Mouse (Mus musculus): ENCODE data around the gene Tsc22d1. TPM values are rescaled to one million over a fixed set of nuclear protein-coding genes. Genes with fewer than 3 reads are reported as not detected.

Gene Tsc22d1
- polyA plus RNA-seq, 1 experiment from 2014 or later, result 651 TPM

- H3K36me3 ChIP-seq (ENCODE audit: control insufficient read depth, insufficient read depth, low read length), result peaks cover 9% of the 10 kb centered on the region; the same call in 1 of the 2 replicates
- 92% methylated on average over 9 of the region's 9 CpGs for WGBS
- H3K27me3 ChIP-seq (ENCODE audit: control insufficient read depth, insufficient read depth, low read length), result no peaks in the 10 kb centered on the region
- H3K27ac ChIP-seq (ENCODE audit: low read depth, low read length), result no peak overlapping the region
- ATAC-seq (ENCODE audit: insufficient read depth, low FRiP score, low TSS enrichment) (no peak), DNase-seq (ENCODE audit: low spot score) (no peak)
- H3K4me1 ChIP-seq (ENCODE audit: control insufficient read depth, insufficient read depth, low read length), result peaks cover 18% of the 10 kb centered on the region
- no peak overlapping the region for H3K9ac ChIP-seq (ENCODE audit: low read length)
- no peak overlapping the region for H3K4me3 ChIP-seq (ENCODE audit: low read depth, low read length)
- H3K9me3 ChIP-seq (ENCODE audit: control insufficient read depth, low read length), result no peaks in the 10 kb centered on the region
- H3K4me2 ChIP-seq (ENCODE audit: low read depth), result 0 out of 2 replicates have a peak overlapping the region, but pooled peaks have one; percentile 5
These were observed 93.2 kb downstream of the Tsc22d1 start for GRCm38 (mm10) chr14:76507804-76508500.

GRCm38 (mm10) chr14:76508701-76509100 is 93.9 kb downstream of the Tsc22d1 start:
- H3K4me2 ChIP-seq (ENCODE audit: low read depth), result no peak overlapping the region
- H3K36me3 ChIP-seq (ENCODE audit: control insufficient read depth, insufficient read depth, low read length), result peaks cover 9% of the 10 kb centered on the region; the same call in 1 of the 2 replicates
- H3K9me3 ChIP-seq (ENCODE audit: control insufficient read depth, low read length), result no peaks in the 10 kb centered on the region
- H3K9ac ChIP-seq (ENCODE audit: low read length), result no peak overlapping the region
- no peak overlapping the region; the same call in 1 of the 2 replicates for H3K27ac ChIP-seq (ENCODE audit: low read depth, low read length)
- ATAC-seq (ENCODE audit: insufficient read depth, low FRiP score, low TSS enrichment), result no peak
- WGBS, result 83% methylated on average over 10 of the region's 10 CpGs
- no peaks in the 10 kb centered on the region for H3K27me3 ChIP-seq (ENCODE audit: control insufficient read depth, insufficient read depth, low read length)
- no peak for DNase-seq (ENCODE audit: low spot score)
- no peak overlapping the region for H3K4me3 ChIP-seq (ENCODE audit: low read depth, low read length)
- peaks cover 21% of the 10 kb centered on the region for H3K4me1 ChIP-seq (ENCODE audit: control insufficient read depth, insufficient read depth, low read length)

- no peak overlapping the region for H3K9ac ChIP-seq (ENCODE audit: low read length)
- WGBS, result 93% methylated on average over 7 of the region's 7 CpGs
- ATAC-seq (ENCODE audit: insufficient read depth, low FRiP score, low TSS enrichment), result no peak
- peaks cover 16% of the 10 kb centered on the region for H3K4me1 ChIP-seq (ENCODE audit: control insufficient read depth, insufficient read depth, low read length)
- H3K4me2 ChIP-seq (ENCODE audit: low read depth), result no peak overlapping the region
- no peaks in the 10 kb centered on the region for H3K27me3 ChIP-seq (ENCODE audit: control insufficient read depth, insufficient read depth, low read length)
- H3K36me3 ChIP-seq (ENCODE audit: control insufficient read depth, insufficient read depth, low read length), result peaks cover 3% of the 10 kb centered on the region; the same call in 1 of the 2 replicates
- no peak overlapping the region for H3K4me3 ChIP-seq (ENCODE audit: low read depth, low read length)
- no peaks in the 10 kb centered on the region for H3K9me3 ChIP-seq (ENCODE audit: control insufficient read depth, low read length)
- H3K27ac ChIP-seq (ENCODE audit: low read depth, low read length), result no peak overlapping the region
- DNase-seq (ENCODE audit: low spot score), result no peak
These were observed 97.2 kb downstream of the Tsc22d1 start for GRCm38 (mm10) chr14:76511971-76512370.

- Histone ChIP-seq H3K4me1 (ENCODE audit: control insufficient read depth, insufficient read depth, low read length) (peaks cover 13% of the 10 kb centered on the region), H3K27me3 (ENCODE audit: control insufficient read depth, insufficient read depth, low read length) (no peaks in the 10 kb centered on the region), H3K9me3 (ENCODE audit: control insufficient read depth, low read length) (no peaks in the 10 kb centered on the region), H3K9ac (ENCODE audit: low read length) (no peak overlapping the region), H3K27ac (ENCODE audit: low read depth, low read length) (no peak overlapping the region), H3K4me2 (ENCODE audit: low read depth) (no peak overlapping the region), H3K36me3 (ENCODE audit: control insufficient read depth, insufficient read depth, low read length) (no peaks in the 10 kb centered on the region), H3K4me3 (ENCODE audit: low read depth, low read length) (no peak overlapping the region)
- WGBS, result 32% methylated on average over 11 of the region's 11 CpGs
- no peak for ATAC-seq (ENCODE audit: insufficient read depth, low FRiP score, low TSS enrichment)
- no peak for DNase-seq (ENCODE audit: low spot score)
These were observed 98.8 kb downstream of the Tsc22d1 start for GRCm38 (mm10) chr14:76513395-76514049.

GRCm38 (mm10) chr14:76514050-76514585 is 99.4 kb downstream of the Tsc22d1 start:
- DNase-seq (ENCODE audit: low spot score) (no peak), ATAC-seq (ENCODE audit: insufficient read depth, low FRiP score, low TSS enrichment) (no peak)
- Histone ChIP-seq H3K27ac (ENCODE audit: low read depth, low read length) (no peak overlapping the region), H3K27me3 (ENCODE audit: control insufficient read depth, insufficient read depth, low read length) (no peaks in the 10 kb centered on the region), H3K36me3 (ENCODE audit: control insufficient read depth, insufficient read depth, low read length) (no peaks in the 10 kb centered on the region), H3K4me2 (ENCODE audit: low read depth) (no peak overlapping the region), H3K9me3 (ENCODE audit: control insufficient read depth, low read length) (no peaks in the 10 kb centered on the region), H3K4me1 (ENCODE audit: control insufficient read depth, insufficient read depth, low read length) (peaks cover 13% of the 10 kb centered on the region), H3K4me3 (ENCODE audit: low read depth, low read length) (no peak overlapping the region), H3K9ac (ENCODE audit: low read length) (no peak overlapping the region)
- 49% methylated on average over 6 of the region's 6 CpGs for WGBS

GRCm38 (mm10) chr14:76515620-76516019 is 100.9 kb downstream of the Tsc22d1 start:
- ATAC-seq (ENCODE audit: insufficient read depth, low FRiP score, low TSS enrichment) (no peak), DNase-seq (ENCODE audit: low spot score) (no peak)
- Histone ChIP-seq H3K27ac (ENCODE audit: low read depth, low read length) (no peak overlapping the region), H3K4me1 (ENCODE audit: control insufficient read depth, insufficient read depth, low read length) (peaks cover 13% of the 10 kb centered on the region), H3K9ac (ENCODE audit: low read length) (no peak overlapping the region), H3K4me3 (ENCODE audit: low read depth, low read length) (no peak overlapping the region), H3K4me2 (ENCODE audit: low read depth) (no peak overlapping the region), H3K27me3 (ENCODE audit: control insufficient read depth, insufficient read depth, low read length) (no peaks in the 10 kb centered on the region), H3K9me3 (ENCODE audit: control insufficient read depth, low read length) (no peaks in the 10 kb centered on the region), H3K36me3 (ENCODE audit: control insufficient read depth, insufficient read depth, low read length) (no peaks in the 10 kb centered on the region)
- 71% methylated on average over 7 of the region's 7 CpGs for WGBS

GRCm38 (mm10) chr14:76518217-76518616 is 103.5 kb downstream of the Tsc22d1 start:
- 86% methylated on average over 5 of the region's 5 CpGs for WGBS
- no peak for ATAC-seq (ENCODE audit: insufficient read depth, low FRiP score, low TSS enrichment)
- peaks cover 9% of the 10 kb centered on the region for H3K4me1 ChIP-seq (ENCODE audit: control insufficient read depth, insufficient read depth, low read length)

GRCm38 (mm10) chr14:76520606-76521005 is 105.8 kb downstream of the Tsc22d1 start:
- H3K4me2 ChIP-seq (ENCODE audit: low read depth), result no peak overlapping the region
- H3K27ac ChIP-seq (ENCODE audit: low read depth, low read length), result no peak overlapping the region
- H3K36me3 ChIP-seq (ENCODE audit: control insufficient read depth, insufficient read depth, low read length), result no peaks in the 10 kb centered on the region
- H3K27me3 ChIP-seq (ENCODE audit: control insufficient read depth, insufficient read depth, low read length), result no peaks in the 10 kb centered on the region
- no peaks in the 10 kb centered on the region for H3K9me3 ChIP-seq (ENCODE audit: control insufficient read depth, low read length)
- WGBS, result 62% methylated on average over 4 of the region's 4 CpGs
- no peaks in the 10 kb centered on the region for H3K4me1 ChIP-seq (ENCODE audit: control insufficient read depth, insufficient read depth, low read length)
- ATAC-seq (ENCODE audit: insufficient read depth, low FRiP score, low TSS enrichment) (no peak), DNase-seq (ENCODE audit: low spot score) (no peak)
- no peak overlapping the region for H3K9ac ChIP-seq (ENCODE audit: low read length)
- H3K4me3 ChIP-seq (ENCODE audit: low read depth, low read length), result no peak overlapping the region

More at GRCm38 (mm10) chr14:76518217-76518616, 103.5 kb downstream of the Tsc22d1 start:
- H3K27ac ChIP-seq (ENCODE audit: low read depth, low read length), result no peak overlapping the region
- no peaks in the 10 kb centered on the region for H3K36me3 ChIP-seq (ENCODE audit: control insufficient read depth, insufficient read depth, low read length)
- H3K27me3 ChIP-seq (ENCODE audit: control insufficient read depth, insufficient read depth, low read length), result no peaks in the 10 kb centered on the region
- no peak overlapping the region for H3K4me2 ChIP-seq (ENCODE audit: low read depth)
- no peak overlapping the region for H3K9ac ChIP-seq (ENCODE audit: low read length)
- no peak overlapping the region for H3K4me3 ChIP-seq (ENCODE audit: low read depth, low read length)
- DNase-seq (ENCODE audit: low spot score), result no peak
- H3K9me3 ChIP-seq (ENCODE audit: control insufficient read depth, low read length), result no peaks in the 10 kb centered on the region

All from neural tube, embryonic 11.5 days (tissue).